Mouse (Mus musculus) hindbrain, embryonic 11.5 days (tissue): ENCODE data around the gene Tmc4. TPM values are rescaled to one million over a fixed set of nuclear protein-coding genes. Genes with fewer than 3 reads are reported as not detected.
"Not testable (repeated sequence)": the region's sequence is repeated elsewhere in the genome, so short reads cannot be mapped to it uniquely, and the experiment has no call there.

Experiments used
- ATAC-seq: fragments of 200-750 bp; cut with Nextera tagmentation; 2 replicates; pipeline ENCODE4 v1.8.0; 2017; ENCODE audit warnings: mild to moderate bottlenecking, moderate TSS enrichment, moderate library complexity; ENCODE audit not compliant: low FRiP score
- DNase-seq: peaks from one replicate; pipeline ENCODE4 v3.0.0-alpha.2; 2015; ENCODE audit warnings: low spot score
- H3K27ac ChIP-seq: fragments of 300-500 bp; sonication (generic); 2 replicates; pipeline ENCODE4 v1.5.1; 2014; ENCODE audit warnings: mild to moderate bottlenecking, low read depth, low read length
- H3K27me3 ChIP-seq: fragments of 300-500 bp; sonication (generic); 2 replicates; pipeline ENCODE4 v1.6.1; 2014; ENCODE audit warnings: mild to moderate bottlenecking, low read length, moderate library complexity, mixed read lengths; ENCODE audit not compliant: control insufficient read depth, insufficient read depth
- H3K36me3 ChIP-seq: fragments of 300-500 bp; sonication (generic); 2 replicates; pipeline ENCODE4 v1.6.1; 2014; ENCODE audit warnings: mild to moderate bottlenecking, low read length, moderate library complexity, mixed read lengths; ENCODE audit not compliant: control insufficient read depth, insufficient read depth
- H3K4me1 ChIP-seq: fragments of 300-500 bp; sonication (generic); replicated peaks from 2 replicates; pipeline ENCODE4 v1.6.1; 2014; ENCODE audit warnings: low read length, mixed read lengths; ENCODE audit not compliant: control insufficient read depth, insufficient read depth
- H3K4me2 ChIP-seq: fragments of 300-500 bp; sonication (generic); replicated peaks from 2 replicates; pipeline ENCODE4 v1.6.1; 2014; ENCODE audit warnings: mild to moderate bottlenecking, low read depth, low read length
- H3K4me3 ChIP-seq: fragments of 300-500 bp; sonication (generic); 2 replicates; pipeline ENCODE4 v1.5.1; 2014; ENCODE audit warnings: low read depth, low read length
- H3K9ac ChIP-seq: fragments of 300-500 bp; sonication (generic); 2 replicates; pipeline ENCODE4 v1.6.1; 2014; ENCODE audit warnings: low read depth, low read length
- H3K9me3 ChIP-seq: fragments of 300-500 bp; sonication (generic); 2 replicates; pipeline ENCODE4 v1.6.1; 2016; ENCODE audit warnings: low read length; ENCODE audit not compliant: control insufficient read depth
- WGBS: fragments of 180-500 bp; shearing (Covaris S2); extraction: QIAGEN DNeasy Blood & Tissue Kit; methylation state at CpG from one replicate; pipeline ENCODE4 v1.1.7; 2014; 5-methylcytosine and 5-hydroxymethylcytosine counted together
- polyA plus RNA-seq: library from polyadenylated mRNA; unstranded; fragments of >200 nt; fragmentation: Nextera tagmentation; extraction: Ambion mirVana; gene quantifications from 2 replicates; pipeline ENCODE4 v1.2.1, GENCODE M21; 2014

Tmc4 gene
- polyA plus RNA-seq, 1 experiment from 2014 or later = 4.4 TPM

DNA sequence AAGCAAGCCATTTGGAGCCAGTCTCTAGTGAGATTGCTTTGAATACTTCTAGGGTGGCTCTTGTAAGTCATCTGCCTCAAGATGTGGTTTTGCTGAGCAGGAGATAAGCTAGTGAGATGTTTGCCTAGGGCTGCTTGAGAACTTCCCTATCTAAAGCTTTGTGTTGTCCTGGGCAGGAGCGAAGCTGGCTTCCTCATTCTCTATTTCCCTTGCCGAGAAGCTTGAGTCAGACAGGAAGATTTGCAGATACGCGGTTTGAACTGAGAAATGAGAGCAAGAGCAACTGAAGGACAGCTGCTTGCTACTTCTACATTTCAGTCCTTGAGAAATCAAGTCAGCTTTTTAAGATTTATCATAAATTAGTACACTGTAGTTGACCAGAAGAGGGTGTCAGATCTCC, 29.7 kb upstream of the Tmc4 start:
- H3K4me1 ChIP-seq = peaks cover 2% of the 10 kb centered on the region; the same call in 1 of the 2 replicates
- no peaks in the 10 kb centered on the region for H3K27me3 ChIP-seq
- ATAC-seq (no peak), DNase-seq (no peak)
- no peak overlapping the region for H3K4me2 ChIP-seq
- H3K9me3 ChIP-seq = no peaks in the 10 kb centered on the region
- 78% methylated on average over 4 of the region's 4 CpGs for WGBS
- H3K36me3 ChIP-seq = peaks cover 6% of the 10 kb centered on the region; the same call in 1 of the 2 replicates
- 0 out of 2 replicates have a peak overlapping the region, but pooled peaks have one; percentile 10 for H3K4me3 ChIP-seq
- H3K9ac ChIP-seq = no peak overlapping the region
- H3K27ac ChIP-seq = no peak overlapping the region

DNA sequence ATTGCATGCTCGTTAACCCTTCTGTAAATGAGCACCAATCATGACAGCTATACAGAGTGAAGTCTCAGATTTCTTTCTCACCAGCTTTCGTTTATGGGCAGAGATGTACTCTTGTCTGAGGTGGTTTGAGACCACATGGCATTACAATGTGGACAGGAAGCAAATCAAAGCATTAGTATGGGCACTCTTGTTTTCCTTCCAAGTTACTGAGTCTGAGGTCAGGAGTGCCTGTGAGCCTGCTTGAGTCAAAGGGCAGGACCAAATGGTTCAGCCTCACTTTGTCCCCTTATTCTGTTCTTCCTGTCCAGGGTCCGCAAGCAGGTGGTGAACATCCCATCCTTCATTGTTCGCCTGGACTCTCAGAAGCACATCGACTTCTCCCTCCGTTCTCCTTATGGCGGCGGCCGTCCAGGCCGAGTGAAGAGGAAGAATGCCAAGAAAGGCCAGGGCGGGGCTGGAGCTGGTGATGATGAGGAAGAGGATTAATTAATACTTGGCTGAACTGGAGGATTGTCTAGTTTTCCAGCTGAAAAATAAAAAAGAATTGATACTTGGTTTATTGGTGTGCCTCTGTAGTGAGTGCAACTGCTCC, 29.1 kb upstream of the Tmc4 start:
- Histone ChIP-seq H3K4me2 (peak overlapping the region; percentile 82), H3K27ac (no peak overlapping the region), H3K9ac (peak overlapping the region; percentile 86; the same call in 1 of the 2 replicates), H3K9me3 (no peaks in the 10 kb centered on the region), H3K4me3 (peak overlapping the region; percentile 84), H3K27me3 (no peaks in the 10 kb centered on the region), H3K36me3 (peaks cover 6% of the 10 kb centered on the region; the same call in 1 of the 2 replicates), H3K4me1 (peaks cover 2% of the 10 kb centered on the region; the same call in 1 of the 2 replicates)
- 67% methylated on average over 11 of the region's 11 CpGs for WGBS
- DNase-seq (no peak), ATAC-seq (no peak)

DNA sequence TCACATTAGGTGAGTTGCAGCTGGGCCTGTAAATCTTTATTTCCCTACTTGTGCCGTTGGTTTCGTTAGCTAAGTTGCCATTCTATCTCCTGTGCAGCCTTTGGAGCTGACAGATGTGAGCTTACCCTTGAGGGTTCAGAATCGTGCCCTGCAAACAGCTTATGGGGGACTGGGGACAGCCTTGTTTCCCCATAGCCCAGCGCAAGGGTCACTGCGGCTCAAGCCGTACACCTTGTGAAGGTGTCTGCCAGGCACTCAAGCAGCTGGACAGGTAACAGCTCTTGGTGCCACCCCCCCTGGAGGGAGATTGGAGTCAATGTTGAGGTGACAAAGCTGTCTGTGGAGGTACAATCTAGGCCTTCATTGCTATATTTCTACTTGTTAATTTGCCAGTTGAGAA, 28.6 kb upstream of the Tmc4 start:
- no peak for ATAC-seq
- peak overlapping the region; percentile 84 for H3K4me3 ChIP-seq
- peak overlapping the region; percentile 86 for H3K9ac ChIP-seq
- peak overlapping the region; percentile 82 for H3K4me2 ChIP-seq
- DNase-seq = no peak
- H3K27ac ChIP-seq = no peak overlapping the region
- no peaks in the 10 kb centered on the region for H3K27me3 ChIP-seq
- no peaks in the 10 kb centered on the region for H3K9me3 ChIP-seq
- H3K36me3 ChIP-seq = peaks cover 6% of the 10 kb centered on the region; the same call in 1 of the 2 replicates
- H3K4me1 ChIP-seq = peaks cover 2% of the 10 kb centered on the region; the same call in 1 of the 2 replicates
- WGBS = 47% methylated on average over 6 of the region's 6 CpGs

DNA sequence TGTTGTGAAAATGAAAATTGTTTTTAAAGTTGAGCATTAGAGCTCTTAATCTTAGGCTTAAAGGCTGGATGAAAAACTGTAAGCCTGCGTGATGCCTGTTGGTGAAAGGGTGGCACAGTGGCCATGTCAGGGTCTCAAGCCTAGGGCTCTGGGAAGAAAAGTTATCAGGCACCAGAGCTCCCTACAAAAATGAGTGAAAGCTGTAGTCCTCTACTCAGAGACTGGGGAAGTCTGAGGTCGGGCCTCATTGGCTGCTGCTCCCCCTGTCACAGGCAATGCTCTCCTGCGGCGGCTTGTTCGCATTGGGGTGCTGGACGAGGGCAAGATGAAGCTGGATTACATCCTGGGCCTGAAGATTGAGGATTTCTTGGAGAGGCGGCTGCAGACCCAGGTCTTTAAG, 28.1 kb upstream of the Tmc4 start:
- H3K27ac ChIP-seq = 0 out of 2 replicates have a peak overlapping the region, but pooled peaks have one; percentile 6

DNA sequence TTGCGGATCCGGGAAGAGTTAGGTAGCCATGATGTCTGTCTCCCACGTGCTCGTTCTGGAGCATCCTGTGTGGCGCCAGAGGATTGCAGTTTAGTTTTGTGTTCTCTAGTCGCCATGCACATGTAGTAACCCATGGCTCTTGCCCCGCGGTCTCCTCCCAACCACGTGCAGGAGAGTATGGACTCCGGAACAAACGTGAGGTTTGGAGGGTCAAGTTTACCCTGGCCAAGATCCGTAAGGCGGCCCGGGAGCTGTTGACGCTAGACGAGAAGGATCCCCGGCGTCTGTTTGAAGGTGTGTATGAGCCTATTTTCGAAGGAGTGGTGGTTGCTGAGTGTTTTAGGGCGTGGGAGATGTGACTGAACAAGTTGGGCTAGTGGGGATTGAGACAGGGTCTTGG, 27.1 kb upstream of the Tmc4 start:
- DNase-seq (no peak), ATAC-seq (peak; percentile 31)
- Histone ChIP-seq H3K9me3 (no peaks in the 10 kb centered on the region), H3K4me3 (peak overlapping the region; percentile 84), H3K9ac (peak overlapping the region; percentile 86), H3K4me1 (peaks cover 2% of the 10 kb centered on the region; the same call in 1 of the 2 replicates), H3K27me3 (no peaks in the 10 kb centered on the region), H3K27ac (peak overlapping the region; percentile 88), H3K4me2 (peak overlapping the region; percentile 82), H3K36me3 (peaks cover 8% of the 10 kb centered on the region; the same call in 1 of the 2 replicates)
- under 1% methylated on average over 20 of the region's 20 CpGs for WGBS

More for the DNA sequence above, 28.1 kb upstream of the Tmc4 start:
- H3K9me3 ChIP-seq, H3K27me3 ChIP-seq, H3K36me3 ChIP-seq, ATAC-seq, DNase-seq, H3K4me1 ChIP-seq: not testable (repeated sequence)
- Histone ChIP-seq H3K4me3 (peak overlapping the region; percentile 84), H3K9ac (peak overlapping the region; percentile 86), H3K4me2 (peak overlapping the region; percentile 82)
- WGBS = 9% methylated on average over 6 of the region's 7 CpGs

DNA sequence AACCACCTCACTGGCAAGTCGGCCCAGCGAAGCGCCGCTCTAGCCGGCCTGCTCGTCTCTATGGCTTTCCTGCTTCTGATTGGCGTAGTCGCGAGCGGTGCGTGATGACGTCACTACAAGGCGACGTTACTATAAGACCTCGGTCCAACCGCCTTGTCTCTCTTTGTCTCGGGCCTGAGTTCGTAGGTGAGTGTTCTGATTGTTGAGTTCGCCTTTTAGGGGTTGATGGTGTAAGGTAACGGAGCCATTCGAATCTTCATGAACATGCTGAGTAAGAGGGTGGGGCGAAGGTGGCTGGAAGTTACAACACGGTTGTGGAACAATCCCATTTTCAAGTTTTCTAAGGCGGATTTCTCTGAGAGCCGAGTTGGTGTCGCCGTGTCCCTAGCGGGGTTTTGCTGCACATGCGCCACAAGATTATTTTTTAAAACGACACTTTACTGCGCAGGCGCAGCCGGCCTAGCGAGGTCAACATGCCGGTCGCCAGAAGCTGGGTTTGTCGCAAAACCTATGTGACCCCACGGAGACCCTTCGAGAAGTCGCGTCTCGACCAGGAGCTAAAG, 26.6 kb upstream of the Tmc4 start, which contains the start of gene Rps9:
Rps9 (plus strand) TSS at position 115 of the 563 bp plus-strand sequence.
- Histone ChIP-seq H3K36me3 (peaks cover 8% of the 10 kb centered on the region; the same call in 1 of the 2 replicates), H3K4me3 (peak within 1 kb of the TSS; percentile 84), H3K27ac (peak within 1 kb of the TSS; percentile 88), H3K27me3 (no peaks in the 10 kb centered on the region), H3K9me3 (no peaks in the 10 kb centered on the region), H3K9ac (peak within 1 kb of the TSS; percentile 86), H3K4me1 (peaks cover 2% of the 10 kb centered on the region; the same call in 1 of the 2 replicates), H3K4me2 (peak within 1 kb of the TSS; percentile 82)
- DNase-seq (peak; percentile 97), ATAC-seq (peak; percentile 95)
- WGBS = 2% methylated on average over 42 of the region's 42 CpGs

DNA sequence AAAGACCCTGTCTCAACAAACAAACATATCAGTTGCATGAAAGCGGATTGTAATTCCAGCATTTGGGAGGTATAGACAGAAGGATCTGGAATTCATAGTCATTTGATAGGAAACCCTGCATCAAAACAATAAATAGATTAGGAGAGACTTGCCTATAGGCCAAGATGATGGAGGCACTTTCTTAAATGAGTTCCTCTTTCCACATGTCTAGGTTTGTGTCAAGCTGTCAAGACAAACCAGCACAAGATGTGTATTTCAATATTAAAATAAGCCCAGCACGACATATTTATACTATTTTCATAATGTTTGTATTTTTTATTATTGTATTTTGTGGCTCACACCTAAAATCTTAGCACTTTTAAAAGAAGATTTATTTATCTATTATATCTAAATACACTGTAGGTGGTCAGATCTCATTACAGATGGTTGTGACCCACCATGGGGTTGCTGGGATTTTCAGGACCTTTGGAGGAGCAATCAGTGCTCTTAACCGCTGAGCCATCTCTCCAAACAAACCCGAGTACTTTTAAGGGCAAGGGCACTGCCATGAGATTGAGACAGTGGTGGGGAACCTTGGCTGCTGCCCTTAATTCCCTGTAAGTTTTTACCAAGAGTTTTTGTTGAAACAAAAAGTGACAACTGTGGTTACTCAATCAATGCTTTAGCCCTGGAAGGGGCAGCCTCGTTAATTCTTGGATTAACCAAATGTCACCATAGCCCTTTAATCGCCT, 26.0 kb upstream of the Tmc4 start:
- Histone ChIP-seq H3K27ac (peak overlapping the region; percentile 88; the same call in 1 of the 2 replicates), H3K4me3 (peak overlapping the region; percentile 84), H3K9ac (peak overlapping the region; percentile 86), H3K9me3 (no peaks in the 10 kb centered on the region), H3K27me3 (no peaks in the 10 kb centered on the region), H3K4me1 (peaks cover 2% of the 10 kb centered on the region; the same call in 1 of the 2 replicates), H3K36me3 (peaks cover 10% of the 10 kb centered on the region; the same call in 1 of the 2 replicates), H3K4me2 (peak overlapping the region; percentile 82)
- ATAC-seq (peak; percentile 67), DNase-seq (no peak)
- WGBS = 18% methylated on average over 6 of the region's 6 CpGs

DNA sequence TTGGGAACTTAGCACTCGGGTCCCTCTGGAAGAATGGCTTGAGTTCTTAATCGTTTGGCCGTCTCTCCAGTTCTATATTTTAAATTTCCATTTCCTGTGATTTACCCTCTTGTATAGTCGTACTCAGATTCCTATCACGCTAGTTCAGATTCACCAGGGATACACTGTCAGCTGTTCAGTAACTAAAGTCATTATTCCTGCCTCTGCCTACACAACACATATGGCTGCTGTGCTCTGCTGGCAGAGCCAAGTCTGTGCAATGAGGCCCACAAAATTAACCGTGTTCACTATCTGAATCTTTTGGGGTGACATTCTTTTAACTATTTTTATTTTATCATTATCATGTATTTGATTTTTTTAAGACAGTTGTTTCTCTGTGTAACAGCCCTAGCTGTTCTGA, 21.1 kb upstream of the Tmc4 start:
- H3K36me3 ChIP-seq = 0 out of 2 replicates have a peak, but pooled peaks cover 8% of the 10 kb centered on the region
- H3K9me3 ChIP-seq = no peaks in the 10 kb centered on the region
- DNase-seq = no peak
- H3K27ac ChIP-seq = no peak overlapping the region
- no peak for ATAC-seq
- WGBS = 96% methylated on average over 6 of the region's 6 CpGs
- H3K4me3 ChIP-seq = no peak overlapping the region
- H3K9ac ChIP-seq = no peak overlapping the region
- no peak overlapping the region for H3K4me2 ChIP-seq
- H3K4me1 ChIP-seq = no peaks in the 10 kb centered on the region
- no peaks in the 10 kb centered on the region for H3K27me3 ChIP-seq
